Mouse (Mus musculus) fat pad, adult 2 months (tissue): ENCODE data around the gene Slc46a2.

Experiments
- DNase-seq: peaks from one replicate; pipeline ENCODE4 v3.0.0-alpha.2; 2011; ENCODE audit warnings: low read depth, low spot score; ENCODE audit errors: extremely low read depth

Slc46a2 gene

DNA sequence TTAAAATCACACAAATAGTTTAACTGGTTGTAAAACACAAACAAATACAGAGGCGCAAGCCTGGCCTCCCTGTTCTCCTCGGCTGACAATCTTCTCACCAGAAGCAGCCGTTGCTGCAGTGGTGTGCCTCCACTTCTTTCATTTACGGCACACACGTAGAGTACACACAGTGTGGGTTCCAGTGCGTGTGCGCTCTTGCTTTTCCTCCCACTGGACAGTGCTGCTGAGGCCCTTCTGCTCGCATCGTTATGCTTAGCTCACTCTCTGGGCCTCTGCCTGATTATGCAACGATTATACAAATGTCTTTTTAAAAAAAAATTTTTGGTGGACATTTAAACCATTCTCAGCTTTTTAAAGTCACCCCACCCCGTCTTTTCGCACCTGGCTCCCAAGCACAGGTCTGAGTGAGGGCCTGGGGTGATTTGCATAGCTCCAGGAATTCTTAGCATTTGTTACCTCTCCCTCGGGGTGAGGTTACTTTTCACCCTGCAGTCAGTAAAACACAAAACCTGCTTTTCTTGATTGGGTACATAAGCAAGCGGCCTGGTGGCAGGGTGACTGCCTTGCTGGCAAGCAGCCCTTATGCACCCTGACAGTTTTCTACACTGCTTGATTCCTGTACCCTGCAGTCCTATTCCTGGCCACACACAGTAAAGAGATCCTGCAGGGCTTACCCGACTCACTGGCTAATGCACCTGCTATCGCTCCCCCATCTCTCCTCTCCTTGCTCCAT is 55.0 kb downstream of the Slc46a2 start:
- DNase-seq, result no peak
